Mouse (Mus musculus) CH12.LX (cell line): ENCODE data around the gene Wnt1. TPM values are rescaled to one million over a fixed set of nuclear protein-coding genes. Genes with fewer than 3 reads are reported as not detected.

Experiments used
- DNase-seq: peaks from one replicate; pipeline ENCODE4 v3.0.0-alpha.2; 2013; ENCODE audit errors: extremely low read depth
- H3K27ac ChIP-seq: 2 replicates; pipeline ENCODE4 v1.5.1; 2012; ENCODE audit warnings: low read depth, mild to moderate bottlenecking, control low read depth, moderate library complexity; ENCODE audit not compliant: insufficient read depth
- H3K27me3 ChIP-seq: replicated peaks from 2 replicates; pipeline ENCODE3; 2012; ENCODE audit warnings: inconsistent platforms
- H3K36me3 ChIP-seq, 2 experiments: replicated peaks in 1 of 2; 2 replicates each; pipeline versions ENCODE3 to v1.6.1; 2012; ENCODE audit warnings: inconsistent platforms in 1 of 2, low read length in 1 of 2, mild to moderate bottlenecking in 1 of 2, mixed read lengths in 1 of 2, moderate library complexity in 1 of 2; ENCODE audit not compliant: control insufficient read depth in 1 of 2, insufficient read depth in 1 of 2
- H3K4me1 ChIP-seq, 2 experiments: 2 replicates each; pipeline ENCODE4 v1.6.1; 2012; ENCODE audit warnings: inconsistent platforms in 1 of 2, moderate library complexity in 1 of 2; ENCODE audit not compliant: insufficient read depth in 2 of 2, control insufficient read depth in 1 of 2
- H3K4me2 ChIP-seq: 2 replicates; pipeline ENCODE4 v1.6.1; 2012; ENCODE audit warnings: low read depth, mild to moderate bottlenecking, control low read depth; ENCODE audit not compliant: poor library complexity, insufficient read depth, severe bottlenecking
- H3K4me3 ChIP-seq, 3 experiments: fragments of 150-350 bp in 1 of 3; sonication (generic) in 1 of 3; replicated peaks in 1 of 3; 2 replicates each; pipeline versions ENCODE3 to v1.5.1; 2011 to 2012; ENCODE audit warnings: low read depth in 2 of 3, low read length in 2 of 3, mild to moderate bottlenecking in 2 of 3, moderate library complexity in 2 of 3, control low read depth in 1 of 3, improper control_type of control experiment in 1 of 3, inconsistent platforms in 1 of 3, mixed read lengths in 1 of 3; ENCODE audit not compliant: poor library complexity in 1 of 3
- H3K79me2 ChIP-seq: replicated peaks from 2 replicates; pipeline ENCODE4 v1.6.1; 2012; ENCODE audit warnings: mild to moderate bottlenecking, moderate library complexity; ENCODE audit not compliant: control insufficient read depth, poor library complexity, insufficient read depth, severe bottlenecking; ENCODE audit errors: extremely low read depth
- H3K9ac ChIP-seq: 2 replicates; pipeline ENCODE4 v1.6.1; 2012; ENCODE audit warnings: low read depth, mild to moderate bottlenecking, control low read depth, moderate library complexity; ENCODE audit not compliant: insufficient read depth
- H3K9me3 ChIP-seq: replicated peaks from 2 replicates; pipeline ENCODE3; 2012; ENCODE audit warnings: low read length, inconsistent platforms, mixed read lengths
- BHLHE40 ChIP-seq: IDR thresholded peaks from 2 replicates; pipeline ENCODE4 v1.6.1; 2011; ENCODE audit warnings: mild to moderate bottlenecking, low read depth, low read length, improper control_type of control experiment
- CHD2 ChIP-seq: IDR thresholded peaks from 2 replicates; pipeline ENCODE4 v1.6.1; 2011; ENCODE audit warnings: low read length, improper control_type of control experiment
- ELF1 ChIP-seq: IDR thresholded peaks from 2 replicates; pipeline ENCODE4 v1.6.1; 2014; ENCODE audit warnings: low read depth, mild to moderate bottlenecking, inconsistent platforms, low read length, improper control_type of control experiment
- EP300 ChIP-seq: IDR thresholded peaks from 2 replicates; pipeline ENCODE4 v1.6.1; 2011; ENCODE audit warnings: low read length, improper control_type of control experiment
- MAFK ChIP-seq: IDR thresholded peaks from 2 replicates; pipeline ENCODE4 v1.6.1; 2011; ENCODE audit warnings: low read length, improper control_type of control experiment; ENCODE audit not compliant: insufficient replicate concordance
- MAX ChIP-seq: IDR thresholded peaks from 2 replicates; pipeline ENCODE4 v1.6.1; 2011; ENCODE audit warnings: low read length, improper control_type of control experiment
- MEF2A ChIP-seq: IDR thresholded peaks from 2 replicates; pipeline ENCODE4 v1.6.1; 2014; ENCODE audit warnings: low read depth, mild to moderate bottlenecking, inconsistent platforms, low read length, improper control_type of control experiment, borderline replicate concordance
- MYC ChIP-seq: IDR thresholded peaks from 2 replicates; pipeline ENCODE4 v1.6.1; 2011; ENCODE audit warnings: low read depth, mild to moderate bottlenecking, improper control_type of control experiment, low read length
- POLR2AphosphoS2 ChIP-seq: IDR thresholded peaks from 2 replicates; pipeline ENCODE4 v1.6.1; 2011; ENCODE audit warnings: low read depth, low read length, improper control_type of control experiment
- RCOR1 ChIP-seq: conservative IDR thresholded peaks from 2 replicates; pipeline ENCODE4 v1.6.1; 2012; ENCODE audit warnings: low read depth, mild to moderate bottlenecking, inconsistent platforms, low read length, improper control_type of control experiment
- SMC3 ChIP-seq: IDR thresholded peaks from 2 replicates; pipeline ENCODE4 v1.6.1; 2011; ENCODE audit warnings: low read depth, low read length, improper control_type of control experiment
- TBP ChIP-seq: conservative IDR thresholded peaks from 2 replicates; pipeline ENCODE4 v1.6.1; 2011; ENCODE audit warnings: low read depth, low read length, improper control_type of control experiment
- TCF12 ChIP-seq: IDR thresholded peaks from 2 replicates; pipeline ENCODE4 v1.6.1; 2014; ENCODE audit warnings: low read depth, mild to moderate bottlenecking, inconsistent platforms, low read length, improper control_type of control experiment
- ZMIZ1 ChIP-seq: IDR thresholded peaks from 2 replicates; pipeline ENCODE4 v1.6.1; 2012; ENCODE audit warnings: low read depth, mild to moderate bottlenecking, inconsistent platforms, low read length, improper control_type of control experiment
- ZNF384 ChIP-seq: IDR thresholded peaks from 2 replicates; pipeline ENCODE4 v1.6.1; 2012; ENCODE audit warnings: low read depth, low read length, improper control_type of control experiment, inconsistent platforms
- dilution Hi-C: fragments of 300-500 bp; cut with MboI; formaldehyde crosslinking; loops from 2 replicates; pipeline ENCODE4 v1.14.3; 2020; ENCODE audit warnings: low sequenced_read_pairs; ENCODE audit not compliant: extremely low pct_unique_long_range_greater_than_20kb, extremely low pct_ligation_motif_present
- in situ Hi-C: fragments of 300-500 bp; cut with MboI; formaldehyde crosslinking; loops from 3 replicates; pipeline ENCODE4 v1.14.3; 2019; ENCODE audit warnings: low sequenced_read_pairs, low pct_ligation_motif_present, low pct_unique_long_range_greater_than_20kb, mixed read lengths
- polyA plus RNA-seq: library from polyadenylated mRNA; unstranded; fragments of >175 nt; gene quantifications from 2 replicates; pipeline ENCODE4 v1.2.1, GENCODE M21; 2012; ENCODE audit warnings: low read depth; ENCODE audit not compliant: insufficient read length
- total RNA-seq, 2 experiments: library from RNA; depleted of rRNA; stranded (reverse); fragments of 300-350 nt in 1 of 2; fragments of >200 nt in 1 of 2; gene quantifications; 2 replicates each; pipeline ENCODE4 v1.2.3; 2012 to 2014

Gene Wnt1
- total and polyA plus RNA-seq, 3 experiments, result not detected

DNA sequence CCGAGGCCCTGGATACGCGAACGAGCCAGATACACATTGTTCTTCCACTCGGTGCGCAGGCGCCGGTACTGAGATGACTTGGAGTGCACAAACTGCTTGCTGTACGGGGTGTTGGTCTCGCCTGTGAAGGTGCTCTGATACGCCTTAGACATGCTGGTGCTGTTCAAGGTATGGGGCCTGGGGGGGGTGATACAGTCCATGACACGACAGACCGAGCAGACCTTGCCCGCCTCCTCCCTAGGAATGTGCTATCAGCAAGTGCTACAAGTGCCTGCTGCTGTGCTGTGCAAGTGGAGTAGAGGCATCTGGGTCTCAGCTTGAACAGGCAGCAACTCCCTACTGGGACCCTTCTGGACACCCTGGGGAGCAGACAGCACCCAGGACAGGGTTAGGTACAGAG, 45.6 kb downstream of the Wnt1 start:
- Histone ChIP-seq H3K9ac (no peak overlapping the region), H3K27me3 (no peaks in the 10 kb centered on the region), H3K4me1 (peaks cover 3 to 7% of the 10 kb centered on the region in 2 experiments; a peak in 3 of 4 replicates), H3K4me3 (no peak overlapping the region), H3K4me2 (no peak overlapping the region), H3K36me3 (peaks cover 63 to 75% of the 10 kb centered on the region in 2 experiments), H3K79me2 (no peaks in the 10 kb centered on the region), H3K27ac (no peak overlapping the region), H3K9me3 (no peaks in the 10 kb centered on the region)
- dilution Hi-C loops, result no loop called here
- in situ Hi-C loops, result no loop called here
- no peak for TF ChIP-seq MEF2A
- DNase-seq, result no peak

DNA sequence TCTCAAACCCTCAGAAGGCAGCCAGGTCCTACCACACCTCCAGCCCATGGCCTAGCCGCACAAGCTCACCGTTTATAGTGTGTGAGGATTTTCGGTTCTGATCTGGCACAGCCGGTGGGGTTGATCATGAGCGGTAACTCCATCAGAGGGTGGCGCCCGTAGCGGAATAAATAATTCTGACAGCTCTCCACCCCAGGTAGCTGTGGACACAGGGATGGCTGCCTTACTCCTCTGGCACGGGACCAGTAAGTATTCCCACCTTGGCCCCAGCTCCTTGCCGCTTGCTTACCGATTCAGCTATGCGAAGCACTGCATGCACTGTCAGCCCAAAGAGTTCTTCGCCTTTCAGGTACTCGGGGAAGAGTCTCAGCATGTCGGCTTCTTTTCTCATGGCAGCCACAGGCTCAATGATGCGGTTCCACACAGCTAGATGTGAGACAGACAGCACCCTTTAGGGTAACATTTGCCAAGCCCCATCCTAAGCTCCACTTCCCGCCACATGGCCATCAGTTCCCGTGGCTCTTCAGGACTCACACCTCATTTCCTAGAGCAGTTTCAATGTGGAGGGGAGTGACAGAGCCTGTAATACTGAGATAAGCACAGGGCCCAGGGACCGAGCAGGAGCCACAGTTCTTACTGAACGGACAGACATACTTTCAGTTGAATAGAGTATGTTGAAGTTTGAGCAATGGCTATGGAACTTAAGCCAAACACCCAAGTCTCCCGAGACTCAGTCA, 47.5 kb downstream of the Wnt1 start:
- dilution Hi-C loops (no loop called here), in situ Hi-C loops (no loop called here)
- Histone ChIP-seq H3K9me3 (no peaks in the 10 kb centered on the region), H3K27ac (no peak overlapping the region), H3K4me1 (peaks cover 3 to 6% of the 10 kb centered on the region in 2 experiments; a peak in 3 of 4 replicates), H3K4me3 (no peak overlapping the region), H3K4me2 (no peak overlapping the region), H3K9ac (no peak overlapping the region), H3K79me2 (no peaks in the 10 kb centered on the region), H3K27me3 (no peaks in the 10 kb centered on the region), H3K36me3 (peaks cover 82 to 94% of the 10 kb centered on the region in 2 experiments)
- DNase-seq, result no peak
- TF ChIP-seq ELF1 (no peak), SMC3 (no peak), TBP (no peak), TCF12 (no peak)

DNA sequence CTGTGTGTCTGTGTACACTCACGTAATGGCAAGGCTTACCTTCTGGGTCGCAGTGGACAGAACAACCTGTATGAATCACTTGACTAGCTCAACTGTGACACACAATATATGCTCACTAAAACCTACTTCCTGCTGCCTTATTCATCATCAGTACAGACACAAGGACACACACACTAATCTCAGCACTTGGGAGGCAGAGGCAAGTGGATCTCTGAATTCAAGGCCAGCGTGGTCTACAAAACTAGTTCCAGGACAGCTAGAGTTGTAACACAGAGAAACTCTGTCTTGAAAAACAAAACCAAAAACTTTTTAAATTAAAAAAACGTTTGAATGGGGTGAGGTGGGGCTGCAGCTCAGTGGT, 48.1 kb downstream of the Wnt1 start:
- Histone ChIP-seq H3K9me3 (no peaks in the 10 kb centered on the region), H3K9ac (no peak overlapping the region), H3K27me3 (no peaks in the 10 kb centered on the region), H3K4me1 (peaks cover under 1 to 1% of the 10 kb centered on the region in 2 experiments; a peak in 3 of 4 replicates), H3K4me3 (no peak overlapping the region), H3K36me3 (peaks cover 88 to 97% of the 10 kb centered on the region in 2 experiments), H3K27ac (no peak overlapping the region), H3K79me2 (no peaks in the 10 kb centered on the region), H3K4me2 (no peak overlapping the region)
- dilution Hi-C loops (no loop called here), in situ Hi-C loops (no loop called here)
- no peak for DNase-seq
- TF ChIP-seq RCOR1, result no peak
- TF ChIP-seq ZMIZ1, result no peak
- no peak for TF ChIP-seq BHLHE40
- no peak for TF ChIP-seq MAFK
- no peak for TF ChIP-seq CHD2
- no peak for TF ChIP-seq ZNF384
- no peak for TF ChIP-seq POLR2AphosphoS2
- no peak for TF ChIP-seq MYC
- TF ChIP-seq EP300, result no peak
- no peak for TF ChIP-seq MAX
- TF ChIP-seq, all 38 proteins: peak for 0
